Mouse (Mus musculus): ENCODE results near the gene Fam107a. TPM values are rescaled to one million over a fixed set of nuclear protein-coding genes. Genes with fewer than 3 reads are reported as not detected.

Gene Fam107a
- polyA plus RNA-seq, 2 experiments, result 0.03 TPM; not detected in 1

DNA sequence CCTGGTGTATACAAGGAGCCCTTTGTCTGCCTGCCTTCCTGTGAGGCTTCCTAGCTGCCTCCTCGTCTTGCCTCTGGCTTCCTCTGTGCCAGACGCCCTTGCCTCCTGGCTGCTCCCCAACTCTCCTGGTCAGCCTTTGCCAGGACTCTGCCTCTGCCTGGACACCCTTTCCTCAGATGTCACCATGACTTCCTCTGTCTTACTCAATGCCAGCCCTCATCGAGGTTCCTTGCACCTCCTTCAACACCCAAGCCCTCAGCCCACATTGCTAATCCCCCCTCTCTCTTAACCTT lies 59.5 kb downstream of the Fam107a start:
- no peak for TF ChIP-seq EP300 (IDR thresholded peaks at IDR 0.05; ENCODE audit: low read depth)
- no peak for TF ChIP-seq CTCF (IDR thresholded peaks at IDR 0.05; ENCODE audit: low read depth)
- DNase-seq (ENCODE audit: low read depth in 3 of 3, low spot score in 3 of 3) (no peak), ATAC-seq (ENCODE audit: insufficient read depth) (no peak)
- peak overlapping the region; percentile 45 for H3K4me2 ChIP-seq (ENCODE audit: low read depth)
- WGBS (ENCODE audit: insufficient replicate concordance), result 36% methylated on average over 3 of the region's 3 CpGs
- no peaks in the 10 kb centered on the region for H3K9me3 ChIP-seq (ENCODE audit: control insufficient read depth, low read length)
- H3K36me3 ChIP-seq (replicated peaks; ENCODE audit: control insufficient read depth, insufficient read depth, low read depth), result no peaks in the 10 kb centered on the region
- H3K4me3 ChIP-seq (ENCODE audit: insufficient read depth in 1 of 2, low read depth in 2 of 2, low read length in 2 of 2), result peak overlapping the region in 1 of 2 experiments; percentile 20; a peak in 2 of 4 replicates
- H3K27me3 ChIP-seq (ENCODE audit: control insufficient read depth, insufficient read depth, low read length), result no peaks in the 10 kb centered on the region
- H3K9ac ChIP-seq (replicated peaks), result no peak overlapping the region; the same call in 1 of the 2 replicates
- no peak overlapping the region; the same call in 1 of the 2 replicates for H3K27ac ChIP-seq
- H3K4me1 ChIP-seq (replicated peaks; ENCODE audit: control insufficient read depth in 2 of 2, insufficient read depth in 2 of 2, low read length in 1 of 2), result peaks cover 0 to 10% of the 10 kb centered on the region in 2 experiments; a peak in 1 of 4 replicates

DNA sequence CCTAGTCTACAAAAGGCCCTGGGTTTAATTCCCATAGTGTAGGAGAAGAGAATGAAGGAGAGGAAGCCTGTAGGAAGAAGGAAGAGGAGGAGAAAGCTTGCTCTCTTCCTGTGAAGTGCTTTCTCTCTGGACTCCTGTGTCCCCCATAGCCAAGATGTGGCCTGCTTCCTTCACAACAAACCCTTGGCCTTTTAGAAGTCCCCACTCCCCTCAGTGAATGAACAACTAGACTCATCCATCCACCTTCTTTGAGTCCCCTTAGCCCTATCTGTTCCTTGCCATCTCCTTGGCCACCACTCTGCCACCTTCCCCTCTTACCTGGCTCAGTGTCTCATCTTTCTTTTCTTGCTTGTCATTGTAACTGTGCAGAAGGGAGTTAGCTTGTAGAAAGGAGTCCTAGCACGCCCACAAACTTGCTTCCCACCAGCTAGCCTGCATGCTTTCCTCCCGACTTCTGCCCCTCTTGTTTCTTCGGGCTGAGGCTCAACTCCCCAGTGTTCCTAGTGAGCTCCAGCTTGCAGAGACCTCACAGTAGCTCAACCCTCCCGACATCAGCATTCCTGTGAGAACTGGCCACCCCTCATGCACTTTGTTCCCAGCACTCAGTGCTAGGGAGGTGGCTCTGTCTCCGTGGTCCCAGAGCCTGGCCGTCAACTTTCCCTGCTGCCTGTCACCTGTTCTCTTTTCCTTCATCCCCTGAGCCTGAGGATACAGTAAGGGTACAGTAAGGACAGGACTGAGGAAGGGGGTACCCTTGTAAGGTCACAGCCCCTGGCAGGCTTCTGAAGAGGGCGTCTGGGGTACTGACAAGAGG lies 60.1 kb downstream of the Fam107a start:
- ATAC-seq (ENCODE audit: insufficient read depth), result no peak
- H3K36me3 ChIP-seq (replicated peaks; ENCODE audit: control insufficient read depth, insufficient read depth, low read depth), result no peaks in the 10 kb centered on the region
- no peak for TF ChIP-seq EP300 (IDR thresholded peaks at IDR 0.05; ENCODE audit: low read depth)
- no peak for TF ChIP-seq CTCF (IDR thresholded peaks at IDR 0.05; ENCODE audit: low read depth)
- H3K9me3 ChIP-seq (ENCODE audit: control insufficient read depth, low read length), result no peaks in the 10 kb centered on the region
- H3K4me2 ChIP-seq (ENCODE audit: low read depth), result peak overlapping the region; percentile 45
- WGBS (ENCODE audit: insufficient replicate concordance), result 38% methylated on average over 7 of the region's 7 CpGs
- H3K4me3 ChIP-seq (ENCODE audit: insufficient read depth in 1 of 2, low read depth in 2 of 2, low read length in 2 of 2), result peak overlapping the region in 1 of 2 experiments; percentile 20; a peak in 1 of 4 replicates
- H3K9ac ChIP-seq (replicated peaks), result no peak overlapping the region; the same call in 1 of the 2 replicates
- H3K27me3 ChIP-seq (ENCODE audit: control insufficient read depth, insufficient read depth, low read length), result no peaks in the 10 kb centered on the region
- H3K4me1 ChIP-seq (replicated peaks; ENCODE audit: control insufficient read depth in 2 of 2, insufficient read depth in 2 of 2, low read length in 1 of 2), result peaks cover 0 to 10% of the 10 kb centered on the region in 2 experiments; a peak in 1 of 4 replicates
- no peak overlapping the region; the same call in 1 of the 2 replicates for H3K27ac ChIP-seq
- no peak for DNase-seq (ENCODE audit: low read depth in 3 of 3, low spot score in 3 of 3)

DNA sequence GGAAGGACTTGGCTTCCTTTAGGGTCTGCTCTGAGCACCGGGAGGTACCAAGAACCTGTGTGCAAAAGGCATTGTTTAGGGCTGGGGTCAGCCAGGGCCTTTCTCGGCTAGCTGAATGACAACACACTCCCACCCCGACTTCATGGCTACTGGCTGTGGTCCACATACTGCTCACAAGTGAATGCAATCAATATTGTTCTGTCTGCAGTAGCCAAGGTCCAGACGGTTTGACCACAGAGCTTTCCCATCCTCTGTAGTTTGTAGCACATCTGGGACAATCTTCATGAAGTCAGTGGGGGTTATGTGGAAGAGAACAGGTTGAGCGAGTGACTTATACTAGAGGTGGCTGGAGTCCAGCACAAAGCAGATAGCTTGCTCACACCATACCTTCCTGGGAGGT lies 60.9 kb downstream of the Fam107a start:
- ATAC-seq (ENCODE audit: insufficient read depth), result no peak
- Histone ChIP-seq H3K4me2 (ENCODE audit: low read depth) (peak overlapping the region; percentile 45), H3K4me3 (ENCODE audit: insufficient read depth in 1 of 2, low read depth in 2 of 2, low read length in 2 of 2) (peak overlapping the region in 1 of 2 experiments; percentile 4; a peak in 1 of 4 replicates)

DNA sequence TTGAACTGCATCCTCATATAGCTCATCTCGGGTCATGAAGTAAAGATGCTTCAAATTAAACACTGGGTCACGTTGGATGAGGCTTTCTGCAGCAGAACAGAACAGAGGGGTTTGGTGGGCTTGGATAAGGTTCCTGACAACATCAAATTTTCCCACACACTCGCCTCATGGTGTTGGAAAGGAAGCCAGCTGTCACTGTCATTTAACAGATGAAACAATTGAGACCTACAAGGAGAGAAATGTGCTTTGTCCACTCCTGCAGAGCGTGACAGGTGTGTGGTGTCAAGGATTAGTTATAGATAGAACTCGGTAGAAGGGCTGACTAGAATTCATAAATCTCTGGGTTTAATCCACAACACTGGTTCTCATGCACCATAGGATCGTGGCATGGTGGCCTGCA lies 61.8 kb downstream of the Fam107a start:
- Histone ChIP-seq H3K9me3 (ENCODE audit: control insufficient read depth, low read length) (no peaks in the 10 kb centered on the region), H3K27ac (no peak overlapping the region), H3K36me3 (replicated peaks; ENCODE audit: control insufficient read depth, insufficient read depth, low read depth) (no peaks in the 10 kb centered on the region), H3K4me1 (replicated peaks; ENCODE audit: control insufficient read depth in 2 of 2, insufficient read depth in 2 of 2, low read length in 1 of 2) (peaks cover 0 to 10% of the 10 kb centered on the region in 2 experiments; a peak in 1 of 4 replicates), H3K9ac (replicated peaks) (no peak overlapping the region), H3K4me2 (ENCODE audit: low read depth) (no peak overlapping the region), H3K27me3 (ENCODE audit: control insufficient read depth, insufficient read depth, low read length) (no peaks in the 10 kb centered on the region), H3K4me3 (ENCODE audit: insufficient read depth in 1 of 2, low read depth in 2 of 2, low read length in 2 of 2) (no peak overlapping the region)
- DNase-seq (ENCODE audit: low read depth in 3 of 3, low spot score in 3 of 3), result no peak
- 43% methylated on average over 6 of the region's 6 CpGs for WGBS (ENCODE audit: insufficient replicate concordance)
- no peak for ATAC-seq (ENCODE audit: insufficient read depth)
- TF ChIP-seq EP300 (IDR thresholded peaks at IDR 0.05; ENCODE audit: low read depth) (no peak), CTCF (IDR thresholded peaks at IDR 0.05; ENCODE audit: low read depth) (no peak)

More for the DNA sequence above, 60.9 kb downstream of the Fam107a start:
- WGBS (ENCODE audit: insufficient replicate concordance), result 37% methylated on average over 5 of the region's 5 CpGs
- Histone ChIP-seq H3K27me3 (ENCODE audit: control insufficient read depth, insufficient read depth, low read length) (no peaks in the 10 kb centered on the region), H3K9me3 (ENCODE audit: control insufficient read depth, low read length) (no peaks in the 10 kb centered on the region), H3K36me3 (replicated peaks; ENCODE audit: control insufficient read depth, insufficient read depth, low read depth) (no peaks in the 10 kb centered on the region), H3K27ac (no peak overlapping the region), H3K4me1 (replicated peaks; ENCODE audit: control insufficient read depth in 2 of 2, insufficient read depth in 2 of 2, low read length in 1 of 2) (peaks cover 0 to 10% of the 10 kb centered on the region in 2 experiments; a peak in 1 of 4 replicates), H3K9ac (replicated peaks) (no peak overlapping the region)
- TF ChIP-seq CTCF (IDR thresholded peaks at IDR 0.05; ENCODE audit: low read depth) (no peak), EP300 (IDR thresholded peaks at IDR 0.05; ENCODE audit: low read depth) (no peak)
- no peak for DNase-seq (ENCODE audit: low read depth in 3 of 3, low spot score in 3 of 3)

DNA sequence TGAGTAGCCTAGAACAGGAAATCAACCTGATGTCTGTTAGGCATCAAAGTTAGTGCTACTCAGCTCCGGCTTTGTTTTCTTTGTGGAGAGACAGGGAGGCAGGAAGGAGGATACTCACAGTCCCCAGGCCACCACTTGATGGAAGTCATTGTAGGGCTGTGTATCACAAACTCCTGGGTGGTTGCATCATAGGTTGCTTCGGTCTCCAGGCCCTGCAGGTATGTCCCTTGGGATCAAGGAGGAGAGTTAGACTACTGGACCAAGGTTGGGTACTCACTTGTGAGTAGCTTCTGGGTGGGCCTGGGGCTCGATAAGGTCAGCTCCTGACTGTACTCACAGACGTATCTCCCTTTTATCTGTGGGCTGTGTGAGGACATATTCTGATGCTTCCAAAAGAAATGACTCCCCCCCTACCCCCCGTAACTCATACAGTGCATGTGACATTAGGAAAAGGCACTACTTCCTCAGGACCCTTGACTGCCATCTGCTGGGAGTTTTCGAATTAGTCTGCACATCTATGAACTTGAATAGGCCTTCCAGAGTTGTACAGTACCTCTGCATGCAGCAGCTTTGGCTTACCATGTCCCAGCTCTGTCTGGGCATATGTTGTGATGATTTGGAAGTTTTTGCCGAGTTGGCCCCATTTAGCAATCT lies 62.6 kb downstream of the Fam107a start:
- DNase-seq (ENCODE audit: low read depth in 3 of 3, low spot score in 3 of 3), result no peak
- peaks cover 0 to 7% of the 10 kb centered on the region in 2 experiments; a peak in 1 of 4 replicates for H3K4me1 ChIP-seq (replicated peaks; ENCODE audit: control insufficient read depth in 2 of 2, insufficient read depth in 2 of 2, low read length in 1 of 2)
- H3K9ac ChIP-seq (replicated peaks), result no peak overlapping the region
- TF ChIP-seq CTCF (IDR thresholded peaks at IDR 0.05; ENCODE audit: low read depth), result peak; percentile 60
- no peak for TF ChIP-seq EP300 (IDR thresholded peaks at IDR 0.05; ENCODE audit: low read depth)
- 41% methylated on average over 7 of the region's 7 CpGs for WGBS (ENCODE audit: insufficient replicate concordance)
- no peak overlapping the region for H3K27ac ChIP-seq
- H3K9me3 ChIP-seq (ENCODE audit: control insufficient read depth, low read length), result no peaks in the 10 kb centered on the region
- H3K27me3 ChIP-seq (ENCODE audit: control insufficient read depth, insufficient read depth, low read length), result no peaks in the 10 kb centered on the region
- no peaks in the 10 kb centered on the region for H3K36me3 ChIP-seq (replicated peaks; ENCODE audit: control insufficient read depth, insufficient read depth, low read depth)
- no peak overlapping the region for H3K4me3 ChIP-seq (ENCODE audit: insufficient read depth in 1 of 2, low read depth in 2 of 2, low read length in 2 of 2)
- H3K4me2 ChIP-seq (ENCODE audit: low read depth), result no peak overlapping the region
- no peak for ATAC-seq (ENCODE audit: insufficient read depth)

Measured in liver, embryonic 14.5 days (tissue).